Mouse (Mus musculus) left cerebral cortex, postnatal 10 days (tissue): ENCODE measurements around the gene Taar6. TPM values are rescaled to one million over a fixed set of nuclear protein-coding genes. Genes with fewer than 3 reads are reported as not detected.

Experiments
- DNase-seq, 2 experiments: peaks; one replicate each; pipeline ENCODE4 v3.0.0; 2021 to 2022; ENCODE audit warnings: low spot score in 2 of 2, mixed read lengths in 1 of 2; ENCODE audit errors: extremely low spot score in 1 of 2
- intact Hi-C: fragments of 180-260 bp; cut with DNase I; formaldehyde crosslinking; loops from one replicate; pipeline ENCODE4 v1.15.1; 2025
- total RNA-seq, 2 experiments: library from RNA; stranded (reverse); gene quantifications; 2 replicates each; pipeline ENCODE4 v1.2.3; 2021

Gene Taar6
- not detected for total RNA-seq

DNA sequence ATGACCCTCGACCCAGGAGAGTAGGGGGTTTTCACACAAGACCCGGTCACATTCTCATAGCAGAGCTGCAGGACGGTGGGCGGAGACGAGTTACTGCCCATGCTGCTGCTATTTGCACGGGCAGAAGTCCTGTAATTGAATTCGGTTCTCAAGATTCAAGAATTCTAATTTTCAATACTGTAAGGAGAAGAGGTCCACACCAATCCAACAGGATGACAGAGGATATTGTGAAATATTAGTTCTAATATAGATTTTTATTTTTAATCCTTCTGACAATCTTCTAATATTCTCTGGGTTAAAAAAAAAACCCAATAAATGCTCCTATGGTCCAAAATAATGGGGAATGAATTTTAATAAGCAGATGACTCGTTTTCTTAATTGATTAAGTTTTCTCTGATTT, at the start of gene Taar6:
Taar6 (minus strand) TSS at position 101 of the 400 bp plus-strand sequence.
- intact Hi-C loops: no loop called here
- no peak for DNase-seq

DNA sequence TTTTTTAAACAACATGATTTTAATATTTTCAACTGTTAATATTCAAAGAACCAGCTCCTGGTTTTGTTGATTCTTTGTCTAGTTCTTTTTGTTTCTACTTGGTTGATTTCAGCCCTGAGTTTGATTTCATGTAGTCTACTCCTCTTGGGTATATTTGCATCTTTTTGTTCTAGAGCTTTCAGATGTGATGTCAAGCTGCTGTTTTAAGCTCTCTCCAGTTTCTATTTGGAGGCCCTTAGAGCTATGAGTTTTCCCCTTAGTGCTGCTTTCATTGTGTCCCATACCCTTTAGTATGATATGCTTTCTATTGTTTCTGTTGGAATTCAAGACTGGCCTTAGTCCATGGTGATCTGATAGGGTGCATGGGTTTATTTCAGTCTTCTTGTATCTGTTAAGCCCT, 45.9 kb upstream of the Taar6 start:
- DNase-seq: no peak
- intact Hi-C loops: no loop called here

DNA sequence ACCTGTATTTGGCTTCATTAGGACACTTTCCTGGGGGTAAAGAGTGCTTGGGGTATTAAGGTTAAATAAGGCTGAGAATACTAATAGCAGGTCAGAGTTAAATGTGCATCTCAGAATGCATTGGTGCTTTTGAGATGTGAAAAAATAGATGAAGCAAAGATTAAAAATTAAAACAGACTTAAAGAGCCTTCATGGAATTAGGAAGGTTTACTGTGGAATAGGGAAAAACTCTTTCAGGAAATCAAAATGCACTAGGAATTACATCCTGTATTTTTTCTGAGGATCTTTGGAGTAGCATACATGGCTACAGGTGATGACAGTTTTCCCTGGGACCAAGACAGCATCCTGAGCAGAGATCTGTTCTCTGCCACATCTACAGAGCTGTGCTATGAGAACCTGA, 41.5 kb upstream of the Taar6 start, which contains the start of gene Taar7d:
Taar7d (plus strand) TSS at position 301 of the 400 bp plus-strand sequence.
- DNase-seq: no peak
- intact Hi-C loops: no loop called here

- DNase-seq: no peak
- intact Hi-C loops: no loop called here
Observed at GRCm38 (mm10) chr10:24008143-24008542, 22.7 kb upstream of the Taar6 start.

DNA sequence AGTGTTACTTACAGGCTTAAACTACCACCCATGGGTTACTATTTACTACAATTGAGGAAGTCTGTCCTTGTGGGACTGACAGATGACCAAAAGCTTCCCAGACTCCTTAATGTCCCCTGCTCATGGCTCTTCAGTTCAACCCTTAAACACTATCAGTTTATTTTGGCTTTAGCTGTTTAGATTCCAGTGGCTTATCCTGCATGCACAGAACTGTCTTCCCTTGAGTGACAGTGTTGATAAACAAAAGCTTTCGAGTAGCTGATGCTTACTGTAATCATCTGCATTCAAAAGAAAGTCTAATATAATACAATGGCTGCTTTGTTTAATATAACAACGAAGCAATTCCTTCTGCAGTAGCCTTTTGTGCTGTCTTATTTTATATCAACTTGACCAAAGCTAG, 21.6 kb upstream of the Taar6 start:
- intact Hi-C loops: no loop called here

DNA sequence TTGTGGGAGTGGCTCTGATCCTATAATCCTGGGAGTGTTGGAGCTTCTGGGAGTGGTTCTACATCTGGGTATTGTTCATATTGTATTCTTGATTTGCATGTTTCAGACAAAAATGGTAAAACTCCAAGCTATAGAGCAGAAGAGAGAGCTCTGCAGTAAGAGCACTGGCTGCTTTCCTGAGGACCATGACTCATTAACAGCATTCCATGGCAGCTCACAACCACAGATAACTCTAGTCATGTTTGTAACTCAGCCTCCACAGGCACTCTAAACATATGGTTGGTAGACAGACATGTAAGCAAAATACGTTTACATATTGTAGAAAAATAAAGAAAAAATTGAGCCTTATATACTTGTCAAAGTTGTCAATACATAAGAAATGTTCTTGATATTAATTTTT, 21.0 kb upstream of the Taar6 start:
- intact Hi-C loops: no loop called here
- no peak for DNase-seq

More for the DNA sequence above, 21.6 kb upstream of the Taar6 start:
- DNase-seq: no peak

GRCm38 (mm10) chr10:23999639-24000038, 14.2 kb upstream of the Taar6 start, which contains the start of gene Taar7b:
Gene Taar7b, plus strand, starts transcription at chr10:23999939.
- DNase-seq: no peak
- intact Hi-C loops: no loop called here

GRCm38 (mm10) chr10:23993381-23993780, 7.9 kb upstream of the Taar6 start, which contains the start of gene Taar7a:
Gene Taar7a, minus strand, starts transcription at chr10:23993481.
- intact Hi-C loops: no loop called here
- no peak for DNase-seq

DNA sequence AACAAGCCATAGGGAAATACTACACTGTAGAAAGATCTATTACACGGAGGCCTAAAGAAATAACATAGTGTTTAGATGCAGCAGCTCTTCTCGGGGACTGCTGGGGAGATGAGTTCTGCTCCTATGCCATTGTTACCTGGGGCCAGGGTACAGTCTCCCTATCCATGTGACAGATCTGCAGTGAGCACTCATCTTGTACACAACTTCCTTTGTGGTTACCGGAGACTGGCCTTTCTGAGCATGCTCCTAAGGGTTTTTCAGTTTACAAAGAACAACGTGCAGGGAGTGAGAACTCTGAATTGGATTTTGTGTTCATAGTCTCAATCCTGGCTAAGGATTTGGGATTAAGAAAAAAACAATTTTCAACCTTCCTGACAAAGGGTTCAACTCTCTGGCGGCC, 973 bp upstream of the Taar6 start:
- intact Hi-C loops: no loop called here
- no peak for DNase-seq

DNA sequence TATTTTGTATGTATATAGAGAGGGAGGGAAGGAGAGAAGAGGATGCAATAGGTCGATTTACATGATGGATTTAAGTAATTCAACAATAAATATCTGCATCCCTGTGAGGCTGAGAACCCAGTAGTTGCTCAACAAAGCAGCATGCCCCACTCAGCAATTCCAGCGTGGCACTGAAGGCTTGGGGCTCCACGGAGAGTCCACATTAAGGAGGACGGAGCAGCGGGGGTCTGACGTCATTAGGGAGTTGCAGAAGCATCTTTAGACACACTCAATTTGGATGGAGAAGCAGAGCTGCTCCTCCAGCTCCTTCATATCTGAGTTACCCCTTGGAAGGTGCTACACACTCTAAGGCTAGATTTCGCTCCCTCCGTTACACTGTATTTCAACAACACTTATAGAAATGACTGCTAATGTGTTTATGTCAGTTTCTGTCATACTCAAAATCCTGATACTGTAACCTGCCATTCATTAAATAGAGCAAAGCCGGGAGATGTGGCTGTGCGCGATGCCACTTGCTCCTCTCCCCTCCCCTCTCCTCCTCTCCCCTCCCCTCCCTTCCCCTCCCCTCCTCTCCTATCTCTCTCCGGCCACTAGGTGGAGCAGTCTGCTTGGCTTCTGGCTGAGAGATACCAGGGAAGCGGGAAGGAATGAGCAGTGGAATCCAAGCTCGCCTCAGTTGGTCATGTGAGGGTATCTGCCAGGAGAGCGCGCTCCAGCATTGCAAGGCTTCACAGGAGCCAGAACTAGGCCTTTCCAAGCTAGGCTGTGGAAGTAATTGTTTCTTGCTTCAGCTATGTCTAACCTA, 6.3 kb downstream of the Taar6 start:
- DNase-seq: peak; percentile 57 to 81
- intact Hi-C loops: loop anchor here (5.0 kb wide), 3 partner anchors 103 to 162 kb away; no protein-coding TSS in a partner anchor

GRCm38 (mm10) chr10:23977958-23978357, 7.5 kb downstream of the Taar6 start:
- DNase-seq: no peak
- intact Hi-C loops: loop anchor here (5.0 kb wide), 3 partner anchors 104 to 161 kb away; no protein-coding TSS in a partner anchor

DNA sequence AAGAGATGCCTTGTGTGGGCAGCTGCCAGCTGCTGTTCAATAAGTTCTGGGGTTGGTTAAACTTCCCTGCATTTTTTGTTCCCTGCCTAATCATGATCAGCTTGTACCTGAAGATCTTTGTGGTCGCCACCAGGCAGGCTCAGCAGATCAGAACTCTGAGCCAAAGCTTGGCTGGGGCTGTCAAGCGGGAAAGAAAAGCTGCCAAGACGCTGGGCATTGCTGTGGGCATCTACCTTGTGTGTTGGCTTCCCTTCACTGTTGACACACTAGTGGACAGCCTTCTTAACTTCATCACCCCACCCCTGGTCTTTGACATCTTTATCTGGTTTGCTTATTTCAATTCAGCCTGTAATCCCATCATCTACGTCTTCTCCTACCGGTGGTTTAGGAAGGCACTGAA, 14.2 kb downstream of the Taar6 start:
- DNase-seq: no peak
- intact Hi-C loops: no loop called here

- DNase-seq: no peak
- intact Hi-C loops: no loop called here
Observed at GRCm38 (mm10) chr10:23970656-23971165, 14.7 kb downstream of the Taar6 start, which contains the start of gene Taar5. Gene Taar5, plus strand, starts transcription at chr10:23970706.

DNA sequence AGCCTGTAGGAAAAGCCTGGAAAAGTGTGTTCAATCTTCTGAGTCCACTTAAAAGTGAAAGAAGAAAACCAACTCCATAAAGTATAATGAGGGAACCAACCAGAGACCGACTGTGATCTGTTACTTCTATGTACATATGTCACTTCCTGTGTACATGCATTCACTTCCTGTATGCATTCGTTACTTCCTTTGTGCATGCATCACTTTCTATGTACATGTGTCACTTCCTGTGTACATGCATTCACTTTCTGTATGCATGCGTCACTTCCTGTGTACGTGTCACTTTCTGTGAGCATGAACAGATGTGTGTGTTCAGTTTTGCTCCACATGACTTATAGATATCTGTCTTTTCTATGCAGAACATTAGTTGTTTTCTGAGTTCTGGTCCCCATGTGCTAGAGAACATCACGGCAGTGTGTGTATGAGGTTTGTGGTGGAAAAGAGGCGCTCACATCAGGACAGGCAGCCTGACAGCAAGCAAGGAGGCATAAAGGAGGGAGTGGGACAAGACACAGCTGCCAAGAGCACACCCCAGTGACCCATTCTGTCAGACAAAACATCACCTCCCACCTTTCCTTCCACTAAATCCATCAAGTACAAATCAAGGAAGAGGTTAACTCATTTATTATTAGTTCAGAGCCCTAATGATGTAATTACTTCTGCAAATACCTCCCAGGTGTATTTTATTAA, 20.4 kb downstream of the Taar6 start:
- no peak for DNase-seq
- intact Hi-C loops: no loop called here

- peak in 1 of 2 experiments; percentile 30 for DNase-seq
- intact Hi-C loops: no loop called here
Observed at GRCm38 (mm10) chr10:23963444-23963843, 22.0 kb downstream of the Taar6 start.

DNA sequence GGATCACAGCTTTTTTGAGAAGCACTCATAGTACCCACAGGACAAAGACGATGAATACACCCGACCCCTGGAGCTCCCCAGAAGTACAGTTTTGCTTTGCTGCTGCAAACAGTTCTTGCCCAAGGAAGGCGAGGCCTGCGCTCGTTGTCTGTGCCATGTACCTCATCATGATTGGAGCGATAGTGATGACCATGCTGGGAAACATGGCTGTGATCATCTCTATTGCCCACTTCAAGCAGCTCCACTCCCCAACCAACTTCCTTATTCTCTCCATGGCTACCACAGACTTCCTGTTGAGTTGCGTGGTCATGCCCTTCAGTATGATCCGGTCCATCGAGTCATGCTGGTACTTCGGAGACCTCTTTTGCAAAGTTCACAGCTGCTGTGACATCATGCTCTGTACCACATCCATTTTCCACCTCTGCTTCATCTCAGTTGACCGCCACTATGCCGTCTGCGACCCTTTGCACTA, 25.0 kb downstream of the Taar6 start, which contains the start of gene Taar4:
Taar4 (plus strand) TSS at position 51 of the 472 bp plus-strand sequence.
- DNase-seq: no peak
- intact Hi-C loops: no loop called here

GRCm38 (mm10) chr10:23959071-23959470, 26.4 kb downstream of the Taar6 start:
- intact Hi-C loops: no loop called here
- DNase-seq: no peak

GRCm38 (mm10) chr10:23951714-23952113, 33.7 kb downstream of the Taar6 start:
- no peak for DNase-seq
- intact Hi-C loops: no loop called here

GRCm38 (mm10) chr10:23949508-23950005, 35.9 kb downstream of the Taar6 start, which contains the start of gene Taar3:
Gene Taar3, plus strand, starts transcription at chr10:23949558.
- DNase-seq: peak in 1 of 2 experiments; percentile 17

More at GRCm38 (mm10) chr10:23949508-23950005, 35.9 kb downstream of the Taar6 start, which contains the start of gene Taar3:
- intact Hi-C loops: no loop called here
